Mouse (Mus musculus): ENCODE measurements around the gene Mief2. TPM values are rescaled to one million over a fixed set of nuclear protein-coding genes. Genes with fewer than 3 reads are reported as not detected.

The Mief2 gene
- total RNA-seq (2021), result 10 to 100 TPM; 22.3 to 27.6 TPM
- long read RNA-seq, experiment 1, transcript Mief2-201 (4 exons, 2,522 nt), result major isoform, 19 of 42 reads
- long read RNA-seq, experiment 1, transcript Mief2-203 (3 exons, 716 nt), result minor isoform, 5 of 42 reads
- long read RNA-seq, experiment 1, partial matches to known transcripts, result 18 of 42 reads
- long read RNA-seq, experiment 1, other reads (novel, unspliced or antisense), result 0 of 42 reads
- long read RNA-seq, experiment 2, transcript Mief2-201 (4 exons, 2,522 nt), result major isoform, 12 of 28 reads
- long read RNA-seq, experiment 2, partial matches to known transcripts, result 10 of 28 reads
- long read RNA-seq, experiment 2, other reads (novel, unspliced or antisense), result 4 of 28 reads

DNA sequence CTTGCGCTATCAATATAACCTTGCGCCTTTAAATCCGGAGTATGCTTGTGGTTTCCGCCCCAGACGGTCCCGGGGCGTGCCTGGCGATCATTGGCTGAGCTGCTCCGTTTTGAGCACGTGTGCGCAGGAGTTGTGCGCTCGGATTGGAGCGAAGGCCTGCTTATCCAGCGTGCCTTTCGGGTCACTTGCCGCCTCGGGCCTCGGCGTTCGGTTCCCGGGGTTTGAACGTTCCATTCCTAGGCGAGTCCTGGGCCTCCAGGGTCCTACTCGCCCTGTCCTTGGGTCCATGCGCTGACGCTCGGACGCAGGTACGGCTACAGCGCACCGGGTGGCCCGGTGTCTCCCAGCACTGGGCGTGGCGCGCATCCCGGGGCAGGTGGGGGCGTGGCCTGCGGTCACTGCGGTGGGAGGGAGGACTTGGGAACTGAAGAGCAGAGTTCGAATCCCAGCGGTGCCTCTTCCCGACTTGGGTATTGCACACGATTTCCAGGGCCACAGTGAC, at the start of gene Mief2:
Mief2 (plus strand) TSS at position 139 of the 502 bp plus-strand sequence.
- intact Hi-C loops (cut with DNase I), result loop anchor here (2.0 kb wide), 1 partner anchor 48 kb away; the partner anchor contains the start of genes Smcr8 and Top3a
- peak; percentile 96 for DNase-seq (ENCODE audit: low spot score in 2 of 2)

DNA sequence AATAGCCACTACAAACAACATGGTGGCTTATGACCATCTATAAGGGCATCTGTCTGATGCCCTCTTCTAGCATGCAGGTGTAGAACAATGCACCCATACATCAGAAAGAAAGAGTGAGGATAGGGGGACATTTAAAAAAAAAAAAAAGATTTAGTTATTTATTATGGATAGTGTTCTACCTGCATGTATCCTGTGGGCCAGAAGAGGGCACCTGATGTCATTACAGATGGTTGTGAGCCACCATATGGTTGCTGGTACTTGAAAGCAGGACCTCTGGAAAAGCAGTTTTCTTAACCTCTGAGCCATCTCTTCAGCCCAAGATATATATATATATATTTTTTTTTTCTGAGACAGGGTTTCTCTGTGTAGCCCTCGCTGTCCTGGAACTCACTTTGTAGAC, 32.0 kb upstream of the Mief2 start:
- intact Hi-C loops (cut with DNase I), result no loop called here
- DNase-seq (ENCODE audit: low spot score in 2 of 2), result no peak

DNA sequence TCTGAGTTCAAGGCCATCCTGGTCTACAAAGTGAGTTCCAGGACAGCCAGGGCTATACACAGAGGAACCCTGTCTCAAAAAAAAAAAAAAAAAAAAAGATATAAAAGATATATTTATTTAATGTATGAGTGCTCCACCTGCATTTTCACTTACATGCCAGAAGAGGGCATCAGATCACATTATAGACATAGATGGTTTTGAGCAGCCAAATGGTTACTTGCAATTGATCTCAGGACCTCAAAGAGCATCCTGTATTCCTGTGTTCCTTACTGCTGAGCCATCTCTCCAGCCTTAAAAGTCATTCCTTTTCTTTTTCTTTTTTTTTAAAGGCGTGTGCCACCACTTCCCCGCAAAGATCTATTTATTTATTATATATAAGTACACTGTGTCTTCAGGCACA, 30.6 kb upstream of the Mief2 start:
- intact Hi-C loops (cut with DNase I), result no loop called here
- peak in 1 of 2 experiments; percentile 15 for DNase-seq (ENCODE audit: low spot score in 2 of 2)

DNA sequence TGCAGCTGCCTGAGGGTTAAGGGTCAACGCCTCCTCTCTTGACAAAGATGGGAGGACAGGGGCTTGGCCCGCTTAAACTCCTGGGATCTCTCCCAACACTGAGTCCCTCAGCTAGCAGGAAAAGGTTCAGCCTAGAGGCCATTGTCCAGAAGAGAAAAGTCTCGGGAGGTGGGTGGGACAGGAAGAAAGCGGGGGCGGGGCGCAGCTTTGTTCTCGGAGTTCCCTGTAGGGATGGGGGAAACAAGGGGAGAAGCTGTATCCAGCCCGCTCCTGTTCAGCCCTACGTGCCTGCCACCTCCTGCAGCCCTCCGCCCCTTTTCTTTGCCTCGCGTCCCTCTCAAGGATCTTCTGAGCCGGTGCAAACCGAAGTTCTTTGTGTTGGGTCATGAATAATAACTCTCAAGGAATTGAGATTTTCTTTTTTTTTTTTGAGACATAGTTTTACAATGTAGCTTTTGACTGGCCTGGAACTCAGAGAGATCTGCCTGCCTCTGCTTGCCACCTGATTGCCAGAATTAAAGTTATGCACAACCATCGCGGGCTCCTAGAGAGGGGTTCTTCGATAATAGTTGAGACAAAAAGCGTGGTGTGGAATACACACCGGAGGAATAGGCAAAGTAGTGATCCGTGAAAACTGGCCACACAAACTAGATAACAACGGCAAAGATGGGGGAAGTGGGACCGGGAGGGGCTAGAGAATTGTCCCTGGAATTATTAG, 29.2 kb upstream of the Mief2 start:
- intact Hi-C loops (cut with DNase I), result no loop called here
- peak; percentile 4 to 26 for DNase-seq (ENCODE audit: low spot score in 2 of 2)

DNA sequence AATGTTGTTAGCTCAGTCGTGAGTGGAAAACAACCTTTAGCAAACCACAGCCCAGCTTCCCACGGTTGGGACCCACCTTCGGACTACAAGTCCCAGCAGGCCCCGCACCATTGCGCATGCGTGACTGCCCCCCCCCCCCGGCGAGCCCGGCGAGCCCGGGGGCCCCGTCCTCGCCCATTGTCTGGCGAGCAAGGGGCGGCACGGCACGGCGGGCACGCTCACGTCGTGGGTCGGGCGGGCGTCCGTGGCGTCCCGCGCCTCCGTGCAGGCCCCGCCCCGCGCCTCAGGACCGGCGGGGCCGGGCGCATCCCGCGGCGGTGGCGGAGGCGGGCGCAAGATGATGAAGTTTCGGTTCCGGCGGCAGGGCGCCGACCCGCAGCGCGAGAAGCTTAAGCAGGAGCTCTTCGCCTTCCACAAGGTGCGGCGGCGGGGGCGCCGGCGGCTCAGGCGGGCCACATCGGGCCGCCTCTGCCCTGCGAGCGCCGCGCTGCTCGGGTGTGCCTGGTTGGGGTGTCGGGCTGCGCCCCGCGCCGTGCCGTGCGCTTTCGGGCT, 28.6 kb upstream of the Mief2 start, which contains the start of gene Llgl1:
Llgl1 (plus strand) TSS at position 200 of the 552 bp plus-strand sequence.
- intact Hi-C loops (cut with DNase I), result no loop called here
- DNase-seq (ENCODE audit: low spot score in 2 of 2), result peak; percentile 79 to 82

DNA sequence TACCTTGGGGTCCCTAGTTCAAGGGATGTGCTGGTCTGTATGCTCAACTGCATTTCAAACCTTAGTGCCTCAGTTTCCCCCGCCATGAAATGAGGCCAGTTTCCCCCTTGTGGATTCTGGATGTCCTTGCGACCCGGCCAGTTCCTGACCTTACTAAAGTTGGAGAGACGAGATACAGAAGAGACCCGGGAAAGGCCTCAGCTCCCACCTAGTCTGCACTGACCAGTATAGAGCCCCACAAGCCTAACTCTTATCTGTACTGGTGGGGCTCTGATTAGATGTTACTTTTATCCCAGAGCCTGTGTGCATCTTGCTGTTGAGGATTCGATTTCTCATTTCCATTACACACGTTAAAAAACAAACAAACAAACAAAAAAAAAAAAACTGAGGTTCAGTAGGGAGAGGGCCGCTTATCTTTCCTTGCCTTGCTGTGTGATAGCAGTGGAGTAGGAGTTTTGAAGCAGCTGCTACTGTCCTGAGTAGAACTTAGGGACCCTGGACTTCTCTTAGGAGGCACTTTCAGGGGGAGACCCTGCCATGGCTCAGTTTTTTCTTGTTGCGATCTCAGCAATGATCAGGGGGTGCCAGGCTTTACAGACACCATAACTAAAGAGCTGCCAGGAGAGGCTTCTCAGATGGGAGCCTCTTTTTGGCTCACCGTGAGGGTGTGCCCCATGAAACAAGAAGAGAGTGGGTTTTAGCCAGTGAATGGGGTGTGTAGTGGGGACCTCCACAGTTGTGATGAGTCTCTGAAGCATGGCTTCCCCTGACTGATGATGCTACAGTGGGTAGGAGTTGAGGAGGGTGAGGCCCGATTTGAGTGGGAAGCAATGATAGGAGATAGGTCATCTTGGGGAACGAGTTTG, 27.6 kb upstream of the Mief2 start:
- intact Hi-C loops (cut with DNase I), result no loop called here
- peak; percentile 1 to 2 for DNase-seq (ENCODE audit: low spot score in 2 of 2)

DNA sequence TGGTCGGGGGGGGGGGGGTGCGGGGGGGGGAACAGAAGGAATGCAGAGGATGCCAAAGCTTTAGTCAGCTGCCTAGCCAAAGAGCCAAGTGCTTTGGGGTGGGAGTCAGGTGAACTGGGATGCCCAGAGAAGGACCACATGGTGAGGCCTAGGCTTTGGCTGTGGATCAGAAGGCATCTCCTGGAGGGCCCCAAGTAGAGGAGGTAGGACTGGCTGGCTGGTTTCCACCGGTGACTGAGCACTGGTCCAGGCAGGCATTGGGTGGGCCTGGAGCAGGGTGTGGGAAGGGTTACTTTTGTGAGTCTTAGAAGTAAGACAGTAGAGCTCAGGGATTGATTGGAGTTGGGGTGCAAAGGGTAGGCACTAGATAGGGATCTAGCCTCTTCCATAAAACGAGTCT, 26.6 kb upstream of the Mief2 start:
- intact Hi-C loops (cut with DNase I), result no loop called here
- DNase-seq (ENCODE audit: low spot score in 2 of 2), result peak in 1 of 2 experiments; percentile 3

DNA sequence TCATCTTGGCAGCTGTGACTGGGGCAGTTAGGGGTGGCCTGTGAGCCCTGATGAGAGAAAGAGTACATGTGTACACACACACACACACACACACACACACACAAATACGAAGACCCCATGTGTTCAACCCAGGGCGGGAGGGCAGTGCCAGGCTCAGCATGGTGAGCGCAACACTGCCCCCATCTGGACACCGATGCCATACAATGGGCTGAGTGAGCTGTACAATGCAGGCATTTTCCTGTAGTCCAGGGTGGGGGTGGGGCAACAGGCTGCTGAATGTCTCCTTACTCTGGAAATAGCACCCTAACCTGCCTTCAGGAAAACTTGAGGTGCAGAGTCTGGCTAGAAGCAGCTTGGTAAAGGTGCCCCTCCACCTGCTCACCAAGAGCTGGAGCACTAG, 25.1 kb upstream of the Mief2 start:
- intact Hi-C loops (cut with DNase I), result no loop called here
- DNase-seq (ENCODE audit: low spot score in 2 of 2), result peak; percentile 69 to 85

DNA sequence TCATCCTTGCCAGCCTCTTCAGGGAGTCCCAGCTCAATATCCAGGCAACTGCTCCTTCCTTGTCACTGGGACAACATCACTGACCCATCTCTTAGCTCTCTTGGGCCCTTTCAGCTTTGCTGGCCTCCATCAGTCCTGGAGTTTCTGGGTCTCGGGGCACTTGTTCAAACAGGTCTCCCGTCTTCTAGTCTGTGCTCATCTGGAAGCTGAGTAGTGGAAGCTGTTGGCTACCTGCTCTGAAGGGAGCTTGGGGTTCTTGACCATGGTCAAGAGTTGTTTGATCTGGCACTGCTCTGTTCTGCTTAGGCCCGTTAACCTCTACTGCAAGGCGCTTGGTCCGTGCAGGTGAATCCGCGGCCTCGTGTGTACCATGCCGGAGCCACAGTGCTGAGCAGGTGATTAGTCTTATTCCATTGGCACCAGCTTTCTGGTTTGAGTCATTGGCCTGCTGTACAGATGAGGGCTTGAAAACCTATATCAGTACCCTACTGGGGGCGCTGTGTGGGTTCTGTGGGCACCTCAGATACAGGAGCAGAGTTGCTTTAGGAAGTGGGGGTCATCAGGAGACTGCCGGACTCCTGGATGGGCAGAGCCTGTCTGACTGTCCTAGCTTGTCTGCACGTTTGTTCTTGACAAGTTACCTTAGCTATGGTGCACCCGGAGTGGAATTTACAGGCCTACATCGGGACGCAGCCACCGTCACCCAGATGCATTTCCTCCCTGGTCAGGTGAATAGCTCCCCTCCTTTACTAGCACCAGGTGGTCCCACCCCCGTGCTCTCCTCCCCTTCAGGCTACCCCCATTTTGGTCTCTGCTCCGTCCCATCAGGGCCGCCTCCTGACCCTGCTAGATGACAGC, 23.9 kb upstream of the Mief2 start:
- DNase-seq (ENCODE audit: low spot score in 2 of 2), result peak; percentile 2 to 4
- intact Hi-C loops (cut with DNase I), result no loop called here

DNA sequence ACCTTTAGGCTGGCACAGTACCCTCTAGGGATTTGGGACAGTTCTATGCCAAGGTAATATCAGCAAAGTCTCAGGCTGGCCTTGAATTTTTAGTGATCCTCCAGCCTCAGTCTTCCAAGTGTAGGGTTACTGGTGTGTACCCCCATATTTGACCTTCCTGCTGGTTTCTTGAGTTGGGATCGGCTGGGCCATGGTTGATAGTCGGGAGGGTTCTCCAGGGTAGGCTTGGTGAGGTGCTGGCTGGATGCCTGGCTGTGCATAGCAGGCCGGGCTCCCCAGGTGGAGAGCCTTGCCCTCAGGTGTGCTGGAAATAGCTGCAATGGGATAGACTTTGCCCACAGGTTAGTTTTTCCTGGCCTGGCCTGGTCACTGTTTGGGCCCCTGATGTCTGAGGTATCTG, 22.9 kb upstream of the Mief2 start:
- DNase-seq (ENCODE audit: low spot score in 2 of 2), result peak in 1 of 2 experiments; percentile 2
- intact Hi-C loops (cut with DNase I), result no loop called here

DNA sequence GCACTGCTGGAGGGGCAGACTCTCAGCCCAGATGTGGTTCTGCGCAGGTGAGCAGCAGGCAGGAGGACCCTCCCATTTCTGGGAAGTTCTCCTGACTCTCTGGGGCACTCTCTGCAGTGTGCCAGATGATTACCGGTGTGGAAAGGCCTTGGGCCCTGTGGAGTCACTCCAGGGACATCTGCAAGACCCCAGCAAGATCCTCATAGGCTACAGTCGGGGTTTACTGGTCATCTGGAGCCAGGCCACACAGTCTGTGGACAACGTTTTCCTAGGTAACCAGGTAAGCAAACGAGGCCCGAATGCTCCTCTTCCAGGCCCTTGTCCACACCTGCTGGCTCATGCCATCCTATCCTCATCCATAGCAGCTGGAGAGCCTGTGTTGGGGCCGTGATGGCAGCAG, 22.1 kb upstream of the Mief2 start:
- peak in 1 of 2 experiments; percentile 3 for DNase-seq (ENCODE audit: low spot score in 2 of 2)

DNA sequence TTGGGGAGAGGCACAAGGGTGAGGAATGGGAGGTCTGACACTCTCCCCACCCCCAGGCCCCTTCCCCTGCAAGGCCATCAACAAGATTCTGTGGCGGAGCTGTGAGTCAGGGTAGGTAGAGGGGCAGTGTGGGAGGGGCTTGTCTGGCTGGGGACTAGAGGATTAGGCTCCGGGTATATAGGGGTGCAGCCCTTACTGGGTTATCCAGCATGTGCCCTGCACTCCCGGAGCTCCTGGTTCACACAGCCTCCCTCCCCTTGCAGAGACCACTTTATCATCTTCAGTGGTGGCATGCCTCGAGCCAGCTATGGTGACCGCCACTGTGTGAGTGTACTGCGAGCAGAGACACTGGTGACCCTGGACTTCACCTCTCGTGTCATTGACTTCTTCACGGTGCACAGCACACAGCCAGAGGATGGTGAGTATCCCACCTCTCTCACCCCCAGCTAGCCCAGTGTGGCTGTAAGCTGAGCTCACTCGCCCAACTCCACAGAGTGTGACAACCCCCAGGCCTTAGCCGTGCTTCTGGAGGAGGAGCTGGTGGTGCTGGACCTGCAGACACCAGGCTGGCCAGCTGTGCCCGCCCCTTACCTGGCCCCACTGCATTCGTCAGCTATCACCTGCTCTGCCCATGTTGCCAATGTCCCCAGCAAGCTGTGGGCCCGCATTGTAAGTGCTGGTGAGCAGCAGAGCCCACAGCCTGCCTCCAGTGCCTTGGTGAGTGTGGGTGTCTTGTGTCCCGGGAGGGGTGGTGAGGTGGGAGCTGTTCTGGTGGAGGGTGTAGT, 21.3 kb upstream of the Mief2 start:
- intact Hi-C loops (cut with DNase I), result no loop called here

More for the DNA sequence above, 22.1 kb upstream of the Mief2 start:
- intact Hi-C loops (cut with DNase I), result no loop called here

DNA sequence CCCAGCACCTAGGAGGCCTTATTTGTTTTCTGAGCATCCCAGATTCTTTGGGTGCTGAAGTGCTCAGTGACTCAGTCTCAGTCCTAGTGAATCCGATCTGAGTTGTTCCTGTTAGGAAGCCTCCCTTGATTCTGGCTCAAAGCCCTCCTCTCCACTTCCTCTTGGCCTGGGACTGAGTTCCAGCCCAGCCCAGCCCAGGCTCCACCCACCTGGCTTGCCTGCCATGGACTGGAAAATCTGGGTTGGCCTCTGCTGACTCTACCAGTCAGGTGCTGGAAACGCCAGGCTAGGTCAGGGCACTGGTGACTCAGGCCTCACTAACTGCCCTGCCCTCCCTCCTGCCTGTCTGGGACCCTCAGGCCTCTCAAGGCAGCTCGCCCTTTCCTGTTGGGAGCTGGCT, 20.5 kb upstream of the Mief2 start:
- DNase-seq (ENCODE audit: low spot score in 2 of 2), result peak in 1 of 2 experiments; percentile 10
- intact Hi-C loops (cut with DNase I), result no loop called here

More for the DNA sequence above, 21.3 kb upstream of the Mief2 start:
- peak in 1 of 2 experiments; percentile 3 for DNase-seq (ENCODE audit: low spot score in 2 of 2)

DNA sequence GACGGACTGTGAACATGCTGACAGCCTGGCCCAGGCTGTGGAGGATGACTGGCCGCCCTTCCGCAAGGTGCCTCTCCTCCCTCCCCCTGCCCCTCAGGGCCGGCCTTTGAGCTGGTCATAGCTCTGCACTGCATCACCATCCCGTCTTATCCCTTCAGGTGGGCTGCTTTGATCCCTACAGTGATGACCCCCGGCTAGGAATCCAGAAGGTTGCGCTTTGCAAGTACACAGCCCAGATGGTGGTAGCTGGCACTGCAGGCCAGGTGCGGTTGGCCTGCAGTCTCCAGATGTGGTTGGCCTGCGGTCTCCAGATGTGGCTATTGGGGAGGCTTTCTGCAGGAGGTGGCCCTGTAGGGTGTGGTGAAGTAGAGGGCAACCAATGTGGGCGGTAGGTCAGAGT, 19.6 kb upstream of the Mief2 start:
- intact Hi-C loops (cut with DNase I), result no loop called here
- no peak for DNase-seq (ENCODE audit: low spot score in 2 of 2)

DNA sequence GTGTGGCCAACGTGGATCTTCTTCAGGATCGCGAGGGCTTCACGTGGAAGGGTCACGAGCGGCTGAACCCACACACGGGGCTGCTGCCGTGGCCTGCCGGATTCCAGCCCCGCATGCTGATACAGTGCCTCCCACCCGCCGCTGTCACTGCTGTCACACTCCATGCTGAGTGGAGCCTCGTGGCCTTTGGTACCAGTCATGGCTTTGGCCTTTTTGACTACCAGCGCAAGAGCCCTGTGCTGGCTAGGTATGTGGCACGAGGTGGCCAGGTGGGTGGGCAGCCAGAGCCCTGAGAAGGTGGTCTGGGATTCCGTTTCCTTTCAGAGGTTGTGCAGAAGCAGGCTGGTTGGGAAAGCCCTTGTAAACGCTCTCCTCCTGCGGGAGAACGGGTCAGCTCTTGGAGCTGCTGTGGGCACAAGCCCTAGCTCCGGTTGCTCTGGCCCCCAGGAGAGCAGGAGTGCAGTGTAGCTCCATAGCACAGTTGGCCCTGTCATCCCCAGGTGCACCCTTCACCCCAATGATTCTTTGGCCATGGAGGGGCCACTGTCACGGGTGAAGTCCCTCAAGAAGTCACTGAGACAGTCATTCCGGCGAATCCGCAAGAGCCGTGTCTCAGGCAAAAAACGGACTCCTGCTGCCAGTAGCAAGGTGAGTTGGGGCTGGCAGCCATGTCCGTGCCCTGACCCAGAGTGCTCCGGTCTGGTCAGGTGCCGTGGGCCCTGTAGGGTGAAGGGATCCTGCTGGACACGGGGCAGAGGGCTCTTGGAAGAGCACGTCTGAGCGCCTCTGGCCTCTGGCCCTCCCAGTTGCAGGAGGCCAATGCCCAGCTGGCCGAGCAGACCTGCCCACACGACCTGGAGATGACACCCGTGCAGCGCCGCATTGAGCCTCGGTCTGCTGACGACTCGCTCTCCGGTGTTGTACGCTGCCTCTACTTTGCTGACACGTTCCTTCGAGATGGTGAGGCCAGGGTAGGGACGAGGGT, 18.4 kb upstream of the Mief2 start:
- DNase-seq (ENCODE audit: low spot score in 2 of 2), result no peak
- intact Hi-C loops (cut with DNase I), result no loop called here

DNA sequence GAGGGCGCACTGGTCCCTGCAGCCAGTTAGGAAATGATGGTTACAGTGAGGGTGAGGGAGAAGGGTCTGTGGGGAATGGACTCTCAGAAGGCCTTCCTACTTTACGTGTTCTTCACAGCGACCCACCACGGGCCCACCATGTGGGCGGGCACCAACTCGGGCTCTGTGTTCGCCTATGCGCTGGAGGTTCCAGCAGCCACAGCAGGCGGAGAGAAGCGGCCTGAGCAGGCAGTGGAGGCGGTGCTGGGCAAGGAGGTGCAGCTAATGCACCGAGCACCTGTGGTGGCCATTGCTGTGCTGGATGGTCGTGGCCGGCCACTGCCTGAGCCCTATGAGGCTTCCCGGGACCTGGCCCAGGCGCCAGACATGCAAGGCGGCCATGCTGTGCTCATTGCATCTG, 17.0 kb upstream of the Mief2 start:
- no peak for DNase-seq (ENCODE audit: low spot score in 2 of 2)
- intact Hi-C loops (cut with DNase I), result no loop called here

Data from left cerebral cortex, postnatal 14 days (tissue).